Mouse (Mus musculus): Measurements from ENCODE around the gene Gpr160. TPM values are rescaled to one million over a fixed set of nuclear protein-coding genes. Genes with fewer than 3 reads are reported as not detected.

The Gpr160 gene
- polyA plus RNA-seq, 1 experiment from 2014 or later, result 12.0 TPM

Other genes starting within 250 kb of the Gpr160 start
- not detected in 2 replicates for gene Lrriq4, start 211.4 kb upstream of the Gpr160 start, polyA plus RNA-seq (2015; fragmentation: Nextera tagmentation; extraction: Ambion mirVana)
- 0.23 and 0.38 TPM in 2 replicates for gene Lrrc34, start 208.1 kb upstream of the Gpr160 start, polyA plus RNA-seq (2015; fragmentation: Nextera tagmentation; extraction: Ambion mirVana)
- 2.4 and 2.8 TPM in 2 replicates for gene Lrrc31, start 156.1 kb upstream of the Gpr160 start, polyA plus RNA-seq (2015; fragmentation: Nextera tagmentation; extraction: Ambion mirVana)
- gene Samd7, start 109.7 kb upstream of the Gpr160 start, polyA plus RNA-seq (2015; fragmentation: Nextera tagmentation; extraction: Ambion mirVana), result not detected in 2 replicates
- gene Sec62, start 63.1 kb upstream of the Gpr160 start, polyA plus RNA-seq (2015; fragmentation: Nextera tagmentation; extraction: Ambion mirVana), result 56.4 and 60.1 TPM in 2 replicates
- gene Phc3, start 113.5 kb downstream of the Gpr160 start, polyA plus RNA-seq (2015; fragmentation: Nextera tagmentation; extraction: Ambion mirVana), result 4.2 and 4.5 TPM in 2 replicates
- gene Prkci, start 139.8 kb downstream of the Gpr160 start, polyA plus RNA-seq (2015; fragmentation: Nextera tagmentation; extraction: Ambion mirVana), result 24.6 and 29.1 TPM in 2 replicates
- gene Skil, start 239.1 kb downstream of the Gpr160 start, polyA plus RNA-seq (2015; fragmentation: Nextera tagmentation; extraction: Ambion mirVana), result 14.2 and 15.9 TPM in 2 replicates